Mouse (Mus musculus) gastrocnemius, postnatal 36 days (tissue): ENCODE measurements at regions not wholly inside any gene's neighbourhood (a gene's known extent, or its start where the extent isn't known, plus 50 kb on each side); places are given as distances from the start of the nearest gene placed in this dataset.
A peak's percentile ranks its signal among the peaks of the same experiment; 100 is the strongest.

Source experiments
- DNase-seq, 2 experiments: peaks; one replicate each; pipeline ENCODE4 v3.0.0; 2022
- intact Hi-C: fragments of 180-260 bp; cut with DNase I; formaldehyde crosslinking; loops from one replicate; pipeline ENCODE4 v1.15.1; 2025

- intact Hi-C loops, result no loop called here
These were observed 163.7 kb upstream of the Spdye4c start for GRCm38 (mm10) chr2:128427181-128427880.

GRCm38 (mm10) chr2:128428154-128428553 lies 162.9 kb upstream of the Spdye4c start:
- intact Hi-C loops, result no loop called here
- no peak for DNase-seq

More at GRCm38 (mm10) chr2:128427181-128427880, 163.7 kb upstream of the Spdye4c start:
- no peak for DNase-seq

- DNase-seq, result peak; percentile 57 to 60
- intact Hi-C loops, result no loop called here
These were observed 162.1 kb upstream of the Spdye4c start for GRCm38 (mm10) chr2:128428651-128429633.

GRCm38 (mm10) chr2:128429786-128430185 lies 161.2 kb upstream of the Spdye4c start:
- intact Hi-C loops, result no loop called here
- no peak for DNase-seq

- intact Hi-C loops, result no loop called here
- no peak for DNase-seq
These were observed 160.2 kb upstream of the Spdye4c start for GRCm38 (mm10) chr2:128430776-128431291.

- peak; percentile 44 to 52 for DNase-seq
- intact Hi-C loops, result no loop called here
These were observed 159.3 kb upstream of the Spdye4c start for GRCm38 (mm10) chr2:128431751-128432150.

- DNase-seq, result no peak
These were observed 158.3 kb upstream of the Spdye4c start for GRCm38 (mm10) chr2:128432741-128433140.

GRCm38 (mm10) chr2:128433553-128434081 lies 157.4 kb upstream of the Spdye4c start:
- DNase-seq, result no peak
- intact Hi-C loops, result no loop called here

More at GRCm38 (mm10) chr2:128432741-128433140, 158.3 kb upstream of the Spdye4c start:
- intact Hi-C loops, result no loop called here

- intact Hi-C loops, result no loop called here
These were observed 156.6 kb upstream of the Spdye4c start for GRCm38 (mm10) chr2:128434200-128434977.

GRCm38 (mm10) chr2:128436378-128436777 lies 154.6 kb upstream of the Spdye4c start:
- intact Hi-C loops, result no loop called here

More at GRCm38 (mm10) chr2:128434200-128434977, 156.6 kb upstream of the Spdye4c start:
- DNase-seq, result no peak

GRCm38 (mm10) chr2:128437698-128438097 lies 153.3 kb upstream of the Spdye4c start:
- no peak for DNase-seq
- intact Hi-C loops, result no loop called here

More at GRCm38 (mm10) chr2:128436378-128436777, 154.6 kb upstream of the Spdye4c start:
- no peak for DNase-seq

- intact Hi-C loops, result no loop called here
- no peak for DNase-seq
These were observed 152.7 kb upstream of the Spdye4c start for GRCm38 (mm10) chr2:128438161-128438822.

- intact Hi-C loops, result no loop called here
- DNase-seq, result no peak
These were observed 152.1 kb upstream of the Spdye4c start for GRCm38 (mm10) chr2:128438897-128439296.

- intact Hi-C loops, result no loop called here
- no peak for DNase-seq
These were observed 146.4 kb upstream of the Spdye4c start for GRCm38 (mm10) chr2:128444599-128445011.

GRCm38 (mm10) chr2:128445443-128445842 lies 145.6 kb upstream of the Spdye4c start:
- DNase-seq, result no peak
- intact Hi-C loops, result no loop called here

GRCm38 (mm10) chr2:128449294-128449693 lies 141.7 kb upstream of the Spdye4c start:
- intact Hi-C loops, result no loop called here
- DNase-seq, result no peak

GRCm38 (mm10) chr2:128450045-128450444 lies 141.0 kb upstream of the Spdye4c start:
- intact Hi-C loops, result no loop called here
- no peak for DNase-seq

GRCm38 (mm10) chr2:128451554-128452239 lies 139.3 kb upstream of the Spdye4c start:
- intact Hi-C loops, result no loop called here
- no peak for DNase-seq

GRCm38 (mm10) chr2:128452582-128452981 lies 138.4 kb upstream of the Spdye4c start:
- no peak for DNase-seq
- intact Hi-C loops, result no loop called here
